Mouse (Mus musculus) hindbrain, embryonic 13.5 days (tissue): ENCODE measurements around the gene Impdh2. TPM values are rescaled to one million over a fixed set of nuclear protein-coding genes. Genes with fewer than 3 reads are reported as not detected.
"Not testable (repeated sequence)": the region's sequence is repeated elsewhere in the genome, so short reads cannot be mapped to it uniquely, and the experiment has no call there.

Experiments used
- ATAC-seq: fragments of 200-750 bp; cut with Nextera tagmentation; 2 replicates; pipeline ENCODE4 v1.8.0; 2017; ENCODE audit warnings: moderate TSS enrichment; ENCODE audit not compliant: low FRiP score
- H3K27ac ChIP-seq: fragments of 300-500 bp; sonication (generic); 2 replicates; pipeline ENCODE4 v1.5.1; 2015; ENCODE audit warnings: inconsistent platforms, mild to moderate bottlenecking, moderate library complexity
- H3K27me3 ChIP-seq: fragments of 300-500 bp; sonication (generic); 2 replicates; pipeline ENCODE4 v1.6.1; 2015; ENCODE audit warnings: mild to moderate bottlenecking, inconsistent platforms
- H3K36me3 ChIP-seq: fragments of 300-500 bp; sonication (generic); 2 replicates; pipeline ENCODE4 v1.6.1; 2015; ENCODE audit warnings: mild to moderate bottlenecking, inconsistent platforms
- H3K4me1 ChIP-seq: fragments of 300-500 bp; sonication (generic); replicated peaks from 2 replicates; pipeline ENCODE4 v1.6.1; 2015; ENCODE audit warnings: inconsistent platforms
- H3K4me2 ChIP-seq: fragments of 300-500 bp; sonication (generic); 2 replicates; pipeline ENCODE4 v1.6.1; 2015; ENCODE audit warnings: inconsistent platforms, mild to moderate bottlenecking, moderate library complexity
- H3K4me3 ChIP-seq: fragments of 300-500 bp; sonication (generic); 2 replicates; pipeline ENCODE4 v1.5.1; 2015; ENCODE audit warnings: mild to moderate bottlenecking, inconsistent platforms
- H3K9ac ChIP-seq: fragments of 300-500 bp; sonication (generic); 2 replicates; pipeline ENCODE4 v1.6.1; 2015; ENCODE audit warnings: mild to moderate bottlenecking, inconsistent platforms
- H3K9me3 ChIP-seq: fragments of 300-500 bp; sonication (generic); 2 replicates; pipeline ENCODE4 v1.6.1; 2016; ENCODE audit warnings: inconsistent platforms
- WGBS: fragments of 180-500 bp; shearing (Covaris S2); methylation state at CpG from one replicate; pipeline ENCODE4 v1.1.7; 2015; 5-methylcytosine and 5-hydroxymethylcytosine counted together
- microRNA counts: library from miRNA; unstranded; fragments of <30 nt; microRNA quantifications from one replicate; lab custom pipeline; 2016
- microRNA-seq: library from miRNA; unstranded; fragments of <30 nt; microRNA quantifications from one replicate; pipeline ENCODE4, GENCODE M21; 2016
- polyA plus RNA-seq: library from polyadenylated mRNA; unstranded; fragments of >200 nt; fragmentation: Nextera tagmentation; extraction: Ambion mirVana; gene quantifications from 2 replicates; pipeline ENCODE4 v1.2.1, GENCODE M21; 2015

Impdh2 gene
- polyA plus RNA-seq, 1 experiment from 2014 or later = 104 TPM

DNA sequence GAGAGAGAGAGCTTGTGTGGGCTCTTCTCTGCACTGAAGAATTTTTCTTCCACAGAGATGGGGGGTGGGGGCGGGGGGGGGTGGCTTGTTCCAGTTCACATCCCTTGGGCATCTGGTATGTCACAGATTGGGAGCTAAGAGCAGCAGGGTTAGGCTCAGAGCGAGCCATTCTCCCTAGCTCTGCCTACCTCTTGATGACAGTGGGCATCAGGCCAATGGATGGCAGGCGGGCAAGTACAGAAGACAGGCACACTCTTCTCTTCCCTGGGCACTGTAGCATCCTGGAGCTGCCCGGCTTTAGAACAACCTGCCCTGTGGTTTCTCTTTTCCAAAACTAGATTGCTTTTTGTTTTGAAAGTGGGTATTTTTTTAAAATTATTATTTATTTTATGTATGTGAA is 31.4 kb downstream of the Impdh2 start:
- peaks cover 6% of the 10 kb centered on the region for H3K36me3 ChIP-seq
- H3K4me3 ChIP-seq = no peak overlapping the region
- no peak overlapping the region for H3K27ac ChIP-seq
- no peak for ATAC-seq
- WGBS = 77% methylated on average over 4 of the region's 4 CpGs
- H3K9ac ChIP-seq = no peak overlapping the region; the same call in 1 of the 2 replicates
- H3K4me1 ChIP-seq = peaks cover 44% of the 10 kb centered on the region
- no peak overlapping the region for H3K4me2 ChIP-seq
- H3K27me3 ChIP-seq = no peaks in the 10 kb centered on the region
- H3K9me3 ChIP-seq = no peaks in the 10 kb centered on the region

DNA sequence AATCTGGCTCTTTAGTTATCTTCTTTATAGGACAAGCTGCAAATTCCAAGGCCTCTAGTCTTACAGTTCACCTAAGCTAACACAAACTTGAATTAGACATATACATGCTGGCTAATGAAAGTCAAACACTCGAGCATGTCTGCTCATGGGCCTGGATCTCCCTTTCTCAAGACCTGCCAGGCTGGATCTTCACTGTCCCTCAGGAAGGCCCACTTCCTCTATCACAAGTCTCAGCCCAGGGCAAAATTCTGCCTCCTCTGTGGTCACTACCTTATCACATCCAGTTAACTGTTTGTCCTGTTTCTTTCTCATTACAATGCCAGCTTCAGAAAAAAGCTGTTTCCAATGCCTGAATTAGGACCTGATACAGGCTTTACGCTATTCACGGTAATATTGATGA is 34.3 kb downstream of the Impdh2 start:
- no peak for ATAC-seq
- no peak overlapping the region for H3K9ac ChIP-seq
- peaks cover 21% of the 10 kb centered on the region for H3K4me1 ChIP-seq
- no peak overlapping the region for H3K27ac ChIP-seq
- WGBS = 87% methylated on average over 3 of the region's 3 CpGs
- peaks cover 6% of the 10 kb centered on the region for H3K36me3 ChIP-seq
- H3K27me3 ChIP-seq = no peaks in the 10 kb centered on the region
- H3K4me3 ChIP-seq = no peak overlapping the region
- no peak overlapping the region for H3K4me2 ChIP-seq
- H3K9me3 ChIP-seq = no peaks in the 10 kb centered on the region

DNA sequence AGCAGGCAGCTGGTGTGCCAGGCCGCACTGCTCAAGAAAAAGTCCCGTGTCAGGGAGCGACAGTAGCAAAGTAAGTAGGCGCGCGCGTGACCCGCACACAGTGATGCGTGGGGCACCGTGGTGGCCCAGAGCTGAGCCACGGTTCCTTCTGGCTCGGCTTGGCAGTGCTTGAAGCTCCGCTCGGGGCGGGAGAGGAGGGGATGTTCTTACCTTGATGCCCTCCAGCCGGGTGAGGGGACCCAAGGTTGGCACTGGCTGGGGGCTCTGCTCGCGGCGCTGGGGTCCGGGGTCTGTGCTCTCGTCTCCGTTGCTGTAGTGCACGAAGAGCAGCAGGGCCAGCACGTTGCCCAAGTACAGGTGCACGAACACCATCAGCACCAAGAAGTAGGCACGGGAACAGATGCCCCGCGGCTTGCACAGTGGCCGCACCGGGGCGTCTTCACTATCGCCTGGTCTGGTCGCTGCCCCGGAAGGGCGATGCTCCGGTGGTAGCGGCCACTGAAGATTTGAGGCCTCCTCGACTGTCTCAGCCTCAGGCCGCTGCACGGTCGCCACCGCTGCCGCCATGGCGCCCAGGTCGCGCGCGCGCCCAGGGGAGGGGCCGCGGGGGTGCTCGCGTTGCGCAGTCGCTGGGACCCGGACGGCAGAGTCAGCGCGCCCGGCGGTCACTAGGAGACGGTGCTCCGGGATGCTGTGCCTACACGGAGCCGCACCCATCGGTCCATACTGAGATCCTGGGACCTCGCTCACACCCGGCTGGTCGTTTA is 37.1 kb downstream of the Impdh2 start, which contains the start of gene P4htm:
TSS of gene P4htm (minus strand) at position 670 of the 767 bp plus-strand sequence.
- 3% methylated on average over 69 of the region's 69 CpGs for WGBS
- peak within 1 kb of the TSS; percentile 85 for H3K27ac ChIP-seq
- H3K4me3 ChIP-seq = peak within 1 kb of the TSS; percentile 75
- H3K4me2 ChIP-seq = peak within 1 kb of the TSS; percentile 88
- no peaks in the 10 kb centered on the region for H3K27me3 ChIP-seq
- peak; percentile 87 for ATAC-seq
- peaks cover 9% of the 10 kb centered on the region for H3K36me3 ChIP-seq
- H3K9me3 ChIP-seq = no peaks in the 10 kb centered on the region
- peaks cover 13% of the 10 kb centered on the region for H3K4me1 ChIP-seq
- H3K9ac ChIP-seq = peak within 1 kb of the TSS; percentile 86

DNA sequence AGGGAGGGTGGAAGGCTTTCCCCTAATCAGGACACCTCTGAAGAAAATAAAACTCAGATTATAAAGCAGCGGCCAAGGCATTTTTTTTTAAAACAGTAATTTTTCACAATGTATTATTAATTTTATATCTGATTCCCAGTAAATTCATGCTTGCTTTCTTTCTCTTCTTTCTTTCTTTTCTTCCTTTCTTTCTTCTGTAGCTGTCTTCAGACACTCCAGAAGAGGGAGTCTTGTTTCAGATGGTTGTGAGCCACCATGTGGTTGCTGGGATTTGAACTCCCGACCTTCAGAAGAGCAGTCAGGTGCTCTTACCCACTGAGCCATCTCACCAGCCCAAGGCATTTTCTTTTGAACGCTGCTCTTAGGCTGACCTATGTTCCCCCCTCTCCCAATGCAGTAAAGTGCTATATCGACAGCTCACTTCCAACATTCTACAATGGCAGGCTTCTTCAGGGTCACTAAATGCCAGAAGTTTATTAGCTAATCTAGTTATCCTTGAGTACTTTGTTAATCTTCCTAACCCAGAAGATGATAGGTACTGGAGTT is 39.0 kb downstream of the Impdh2 start:
- peaks cover 23% of the 10 kb centered on the region for H3K36me3 ChIP-seq
- H3K4me1 ChIP-seq = peaks cover 13% of the 10 kb centered on the region
- H3K27ac ChIP-seq = no peak overlapping the region
- WGBS = 84% methylated on average over 4 of the region's 4 CpGs
- no peaks in the 10 kb centered on the region for H3K27me3 ChIP-seq
- H3K9me3 ChIP-seq = no peaks in the 10 kb centered on the region
- H3K4me3 ChIP-seq = no peak overlapping the region
- no peak for ATAC-seq
- no peak overlapping the region for H3K9ac ChIP-seq
- H3K4me2 ChIP-seq = no peak overlapping the region

DNA sequence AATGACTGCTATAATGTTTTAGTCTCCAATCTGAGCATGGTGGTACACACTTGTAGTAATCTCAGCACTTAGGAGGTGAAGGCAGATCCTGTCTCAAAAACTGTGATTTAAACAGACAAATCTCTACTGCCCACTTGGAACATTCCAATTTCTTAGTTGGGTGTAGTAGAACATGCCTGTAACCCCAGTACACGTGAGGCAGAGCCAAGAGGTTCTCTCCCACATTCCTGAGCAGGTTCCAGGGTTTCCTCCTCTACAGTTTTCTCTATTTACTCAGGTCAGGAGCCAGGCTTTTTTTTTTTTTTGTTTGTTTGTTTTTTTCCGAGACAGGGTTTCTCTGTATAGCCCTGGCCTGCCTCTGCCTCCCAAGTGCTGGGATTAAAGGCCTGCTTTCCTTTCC is 39.9 kb downstream of the Impdh2 start:
- no peak for ATAC-seq

DNA sequence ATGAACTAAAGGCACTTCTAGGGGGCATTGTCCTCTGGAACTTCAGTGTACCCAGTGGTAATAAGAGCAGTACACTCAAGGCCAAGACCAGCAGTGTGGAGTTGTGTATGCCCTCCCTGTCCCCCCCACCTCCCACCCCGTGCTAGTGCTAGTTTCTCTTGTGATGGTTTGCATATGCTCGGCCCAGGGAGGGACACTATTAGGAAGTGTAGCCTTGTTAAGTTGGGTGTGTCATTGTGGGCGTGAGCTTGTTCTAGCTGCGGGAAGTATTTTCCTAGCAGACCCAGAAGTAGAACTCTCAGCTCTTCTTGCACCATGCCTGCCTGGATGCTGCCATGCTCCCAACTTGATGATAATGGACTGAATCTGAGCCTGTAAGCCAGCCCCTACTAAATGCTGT is 41.9 kb downstream of the Impdh2 start:
- 83% methylated on average over 4 of the region's 4 CpGs for WGBS
- no peaks in the 10 kb centered on the region for H3K9me3 ChIP-seq
- peaks cover 50% of the 10 kb centered on the region for H3K36me3 ChIP-seq
- no peak overlapping the region for H3K4me2 ChIP-seq
- no peak overlapping the region for H3K9ac ChIP-seq
- H3K27me3 ChIP-seq = no peaks in the 10 kb centered on the region
- ATAC-seq = no peak
- H3K4me3 ChIP-seq = no peak overlapping the region
- no peak overlapping the region for H3K27ac ChIP-seq
- peaks cover 1% of the 10 kb centered on the region for H3K4me1 ChIP-seq

More for the DNA sequence above, 39.9 kb downstream of the Impdh2 start:
- WGBS = 73% methylated on average over 2 of the region's 2 CpGs
- Histone ChIP-seq H3K27ac (no peak overlapping the region), H3K9ac (no peak overlapping the region), H3K4me1 (peaks cover 13% of the 10 kb centered on the region), H3K4me2 (no peak overlapping the region), H3K9me3 (no peaks in the 10 kb centered on the region), H3K36me3 (peaks cover 32% of the 10 kb centered on the region), H3K4me3 (no peak overlapping the region), H3K27me3 (no peaks in the 10 kb centered on the region)

DNA sequence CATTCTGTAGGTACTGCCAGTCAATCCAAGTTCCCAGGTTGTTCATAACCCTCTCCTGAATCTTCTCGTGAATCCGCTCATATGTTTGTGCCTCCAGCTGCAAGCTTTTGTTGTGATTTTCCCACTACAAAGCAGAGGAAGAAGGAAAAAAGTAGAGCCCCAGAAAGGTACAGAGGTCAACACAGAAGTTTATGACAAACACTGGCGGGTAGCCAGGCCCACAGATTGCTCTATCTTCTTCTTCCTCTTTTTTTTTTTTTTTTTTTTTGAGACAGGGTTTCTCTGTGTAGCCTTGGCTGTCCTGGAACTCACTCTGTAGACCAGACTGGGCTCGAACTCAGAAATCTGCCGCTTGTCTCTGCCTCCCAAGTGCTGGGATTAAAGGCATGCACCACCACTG is 47.8 kb downstream of the Impdh2 start:
- not testable (repeated sequence) for H3K4me1 ChIP-seq, ATAC-seq, H3K27me3 ChIP-seq, H3K9me3 ChIP-seq, H3K27ac ChIP-seq, H3K4me2 ChIP-seq, H3K4me3 ChIP-seq, H3K9ac ChIP-seq
- WGBS = 92% methylated on average over 5 of the region's 5 CpGs
- H3K36me3 ChIP-seq = peaks cover 98% of the 10 kb centered on the region

DNA sequence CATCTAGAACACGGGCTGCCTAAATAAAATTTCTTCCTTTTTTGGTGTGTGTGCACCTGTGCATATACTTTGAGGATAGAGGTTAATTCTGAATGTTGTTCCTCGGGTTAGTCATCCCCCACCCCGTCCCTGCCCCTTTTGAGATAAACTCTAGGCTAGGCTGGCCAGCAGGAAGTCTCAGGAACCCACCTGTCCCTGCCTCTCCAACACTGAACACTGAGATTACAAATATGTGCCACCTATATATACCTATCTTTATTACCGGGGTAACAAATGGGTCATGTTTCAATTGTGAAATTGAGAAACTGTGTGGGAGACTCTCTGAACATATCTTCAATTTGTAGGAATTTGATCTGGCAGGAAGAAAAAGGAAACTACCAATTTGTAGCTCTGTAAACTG is 48.8 kb downstream of the Impdh2 start:
- Histone ChIP-seq H3K9me3 (no peaks in the 10 kb centered on the region), H3K4me3 (no peak overlapping the region), H3K9ac (no peak overlapping the region), H3K27ac (no peak overlapping the region), H3K27me3 (no peaks in the 10 kb centered on the region), H3K36me3 (peaks cover 98% of the 10 kb centered on the region), H3K4me2 (no peak overlapping the region), H3K4me1 (no peaks in the 10 kb centered on the region)
- over 99% methylated on average over 4 of the region's 4 CpGs for WGBS
- no peak for ATAC-seq

DNA sequence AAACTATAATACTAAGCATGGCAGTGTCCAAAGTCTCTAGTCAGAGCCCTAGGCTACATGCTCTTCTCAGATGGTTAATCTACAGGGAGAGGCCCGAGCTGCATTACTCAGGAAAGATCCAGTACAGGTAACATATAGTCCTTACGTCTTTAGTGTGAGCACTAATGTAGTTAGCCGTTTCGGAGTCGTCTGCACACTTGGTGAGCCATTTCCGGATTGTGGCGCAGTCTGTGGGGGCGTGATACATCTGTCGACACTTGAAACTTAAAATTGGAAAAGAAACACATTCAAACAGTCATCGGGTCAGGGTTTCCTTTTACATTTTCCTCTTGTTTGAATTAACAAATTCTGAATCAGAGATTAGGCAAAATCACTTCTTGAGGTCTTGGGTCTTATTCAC is 51.4 kb downstream of the Impdh2 start:
- Histone ChIP-seq H3K4me1 (no peaks in the 10 kb centered on the region), H3K9me3 (no peaks in the 10 kb centered on the region), H3K4me3 (no peak overlapping the region), H3K9ac (no peak overlapping the region), H3K36me3 (peaks cover 92% of the 10 kb centered on the region), H3K4me2 (no peak overlapping the region), H3K27me3 (no peaks in the 10 kb centered on the region), H3K27ac (no peak overlapping the region)
- ATAC-seq = no peak
- WGBS = 95% methylated on average over 10 of the region's 10 CpGs

MicroRNAs encoded within 50 kb of the gene (microRNA counts, 519-probe panel; counts per million panel counts)
- microRNA mmu-miR-191 (lab: Ali Mortazavi, UCI) = 3,615 counts per million, percentile 49 among the panel's probes with 10 or more counts
- microRNA mmu-miR-425 (lab: Ali Mortazavi, UCI) = 3,171 counts per million, percentile 38 among the panel's probes with 10 or more counts

Small RNAs within 50 kb of the gene (microRNA-seq; reads per million reads assigned to microRNA genes)
- not detected for gene Gm24083
- not detected for gene Mir191
- gene Mir425 = 1,062 reads per million, percentile 78 among the genes with 10 or more reads in this experiment

Other genes with a start within 250 kb of the Impdh2 start
- gene Gpx1, start 221.4 kb upstream of the Impdh2 start, polyA plus RNA-seq = 503 and 518 TPM in 2 replicates
- gene Usp4, start 212.4 kb upstream of the Impdh2 start, polyA plus RNA-seq = 125 and 141 TPM in 2 replicates
- 1.7 and 2.3 TPM in 2 replicates for gene 1700102P08Rik, start 167.5 kb upstream of the Impdh2 start, polyA plus RNA-seq
- 1.0 and 1.2 TPM in 2 replicates for gene Ccdc36, start 131.8 kb upstream of the Impdh2 start, polyA plus RNA-seq
- not detected in 2 replicates for gene BC048562, start 123.8 kb upstream of the Impdh2 start, polyA plus RNA-seq
- gene Ccdc71, start 99.8 kb upstream of the Impdh2 start, polyA plus RNA-seq = 58.0 and 59.4 TPM in 2 replicates
- 66.4 and 69.1 TPM in 2 replicates for gene Klhdc8b, start 98.7 kb upstream of the Impdh2 start, polyA plus RNA-seq
- 20.9 and 21.6 TPM in 2 replicates for gene Lamb2, start 80.5 kb upstream of the Impdh2 start, polyA plus RNA-seq
- gene Usp19, start 69.7 kb upstream of the Impdh2 start, polyA plus RNA-seq = 71.9 and 74.1 TPM in 2 replicates
- gene Qars, start 52.6 kb upstream of the Impdh2 start, polyA plus RNA-seq = 71.5 and 77.8 TPM in 2 replicates
- gene Qrich1, start 43.5 kb upstream of the Impdh2 start, polyA plus RNA-seq = 131 and 140 TPM in 2 replicates
- gene Ndufaf3, start 7.1 kb downstream of the Impdh2 start, polyA plus RNA-seq = 74.0 and 82.1 TPM in 2 replicates
- gene Dalrd3, start 9.6 kb downstream of the Impdh2 start, polyA plus RNA-seq = 285 and 314 TPM in 2 replicates
- 280 and 317 TPM in 2 replicates for gene Wdr6, start 18.5 kb downstream of the Impdh2 start, polyA plus RNA-seq
- gene P4htm, start 37.4 kb downstream of the Impdh2 start, polyA plus RNA-seq = 25.6 and 31.4 TPM in 2 replicates
- 47.3 and 52.9 TPM in 2 replicates for gene Arih2, start 89.1 kb downstream of the Impdh2 start, polyA plus RNA-seq
- gene Slc25a20, start 101.8 kb downstream of the Impdh2 start, polyA plus RNA-seq = 45.0 and 45.5 TPM in 2 replicates
- 50.1 and 51.9 TPM in 2 replicates for gene Prkar2a, start 129.0 kb downstream of the Impdh2 start, polyA plus RNA-seq
- 222 and 228 TPM in 2 replicates for gene Ip6k2, start 223.5 kb downstream of the Impdh2 start, polyA plus RNA-seq
- gene Nckipsd, start 248.1 kb downstream of the Impdh2 start, polyA plus RNA-seq = 25.9 and 30.7 TPM in 2 replicates